Mouse (Mus musculus) bone marrow macrophage, adult 2 months (primary cell): ENCODE data around the gene Brd7. TPM values are rescaled to one million over a fixed set of nuclear protein-coding genes. Genes with fewer than 3 reads are reported as not detected.

Experiments used
- H3K27ac ChIP-seq: 2 replicates; pipeline ENCODE4 v1.5.1; 2012; ENCODE audit warnings: low read depth, low read length; ENCODE audit not compliant: insufficient read depth
- H3K4me1 ChIP-seq: 2 replicates; pipeline ENCODE4 v1.6.1; 2012; ENCODE audit warnings: low read length; ENCODE audit not compliant: control insufficient read depth, insufficient read depth
- H3K4me3 ChIP-seq: 2 replicates; pipeline ENCODE4 v1.5.1; 2012; ENCODE audit warnings: mild to moderate bottlenecking, low read length, moderate library complexity; ENCODE audit not compliant: insufficient read depth
- CTCF ChIP-seq: IDR thresholded peaks from 2 replicates; pipeline ENCODE4 v1.5.1; 2012; ENCODE audit warnings: low read depth, mild to moderate bottlenecking, low read length, moderate library complexity
- POLR2A ChIP-seq: IDR thresholded peaks from 2 replicates; pipeline ENCODE4 v1.6.1; 2012; ENCODE audit warnings: mild to moderate bottlenecking, low read depth, low read length, borderline replicate concordance
- polyA plus RNA-seq: library from polyadenylated mRNA; stranded (reverse); fragments of >200 nt; gene quantifications from 2 replicates; pipeline ENCODE4 v1.2.4, GENCODE M21; 2012; ENCODE audit not compliant: missing spikeins, insufficient read depth, insufficient read length

Gene Brd7
- 92.1 and 96.7 TPM in 2 replicates for polyA plus RNA-seq

GRCm38 (mm10) chr8:88361708-88362428 is at the start of gene Brd7:
Brd7 (minus strand) TSS chr8:88362194.
- Histone ChIP-seq H3K27ac (peak within 1 kb of the TSS; percentile 76), H3K4me3 (peak within 1 kb of the TSS; percentile 89), H3K4me1 (peaks cover 8% of the 10 kb centered on the region)
- no peak for TF ChIP-seq POLR2A
- peak; percentile 46; the same call in 1 of the 2 replicates for TF ChIP-seq CTCF

GRCm38 (mm10) chr8:88411461-88411860 is 49.5 kb upstream of the Brd7 start:
- Histone ChIP-seq H3K27ac (no peak overlapping the region), H3K4me1 (no peaks in the 10 kb centered on the region), H3K4me3 (no peak overlapping the region)
- TF ChIP-seq POLR2A, result no peak
- no peak for TF ChIP-seq CTCF

GRCm38 (mm10) chr8:88409401-88409940 is 47.5 kb upstream of the Brd7 start:
- Histone ChIP-seq H3K4me3 (no peak overlapping the region), H3K27ac (no peak overlapping the region), H3K4me1 (no peaks in the 10 kb centered on the region)
- no peak for TF ChIP-seq POLR2A
- no peak for TF ChIP-seq CTCF

GRCm38 (mm10) chr8:88407716-88408115 is 45.7 kb upstream of the Brd7 start:
- TF ChIP-seq CTCF, result no peak
- no peak for TF ChIP-seq POLR2A
- H3K4me3 ChIP-seq, result no peak overlapping the region
- no peaks in the 10 kb centered on the region for H3K4me1 ChIP-seq
- no peak overlapping the region for H3K27ac ChIP-seq

GRCm38 (mm10) chr8:88398060-88398459 is 36.1 kb upstream of the Brd7 start:
- TF ChIP-seq CTCF, result no peak
- H3K4me3 ChIP-seq, result no peak overlapping the region
- no peaks in the 10 kb centered on the region for H3K4me1 ChIP-seq
- H3K27ac ChIP-seq, result no peak overlapping the region

GRCm38 (mm10) chr8:88393298-88393697 is 31.3 kb upstream of the Brd7 start:
- Histone ChIP-seq H3K27ac (no peak overlapping the region), H3K4me3 (no peak overlapping the region), H3K4me1 (no peaks in the 10 kb centered on the region)
- TF ChIP-seq CTCF, result no peak
- no peak for TF ChIP-seq POLR2A

- Histone ChIP-seq H3K27ac (no peak overlapping the region), H3K4me3 (no peak overlapping the region), H3K4me1 (no peaks in the 10 kb centered on the region)
- no peak for TF ChIP-seq POLR2A
- TF ChIP-seq CTCF, result peak; percentile 16; the same call in 1 of the 2 replicates
Measured at GRCm38 (mm10) chr8:88390749-88391148, 28.8 kb upstream of the Brd7 start.

- no peaks in the 10 kb centered on the region for H3K4me1 ChIP-seq
- no peak overlapping the region for H3K27ac ChIP-seq
- no peak overlapping the region for H3K4me3 ChIP-seq
- TF ChIP-seq POLR2A, result no peak
Measured at GRCm38 (mm10) chr8:88388691-88389239, 26.8 kb upstream of the Brd7 start.

GRCm38 (mm10) chr8:88387874-88388273 is 25.9 kb upstream of the Brd7 start:
- no peak overlapping the region for H3K27ac ChIP-seq
- no peak for TF ChIP-seq CTCF
- no peak for TF ChIP-seq POLR2A
- no peaks in the 10 kb centered on the region for H3K4me1 ChIP-seq
- H3K4me3 ChIP-seq, result no peak overlapping the region

- Histone ChIP-seq H3K4me1 (no peaks in the 10 kb centered on the region), H3K27ac (no peak overlapping the region), H3K4me3 (no peak overlapping the region)
- TF ChIP-seq POLR2A (no peak), CTCF (no peak)
Measured at GRCm38 (mm10) chr8:88383164-88383556, 21.2 kb upstream of the Brd7 start.
